Mouse (Mus musculus) heart, embryonic 16.5 days (tissue): ENCODE results near the gene Agmo. TPM values are rescaled to one million over a fixed set of nuclear protein-coding genes. Genes with fewer than 3 reads are reported as not detected.

Experiments
- ATAC-seq: fragments of 200-750 bp; cut with Nextera tagmentation; replicated peaks from 2 replicates; pipeline ENCODE4 v1.8.0; 2017; ENCODE audit warnings: moderate number of reproducible peaks; ENCODE audit not compliant: insufficient read depth, low FRiP score; ENCODE audit errors: extremely low read depth
- H3K27ac ChIP-seq: fragments of 300-500 bp; sonication (generic); 2 replicates; pipeline ENCODE4 v1.5.1; 2014; ENCODE audit warnings: mild to moderate bottlenecking, low read length, control low read depth, moderate library complexity
- H3K27me3 ChIP-seq: fragments of 300-500 bp; sonication (generic); 2 replicates; pipeline ENCODE4 v1.6.1; 2014; ENCODE audit warnings: low read length, mixed read lengths; ENCODE audit not compliant: control insufficient read depth, insufficient read depth
- H3K36me3 ChIP-seq: fragments of 300-500 bp; sonication (generic); 2 replicates; pipeline ENCODE4 v1.6.1; 2014; ENCODE audit not compliant: control insufficient read depth, insufficient read depth
- H3K4me1 ChIP-seq: fragments of 300-500 bp; sonication (generic); 2 replicates; pipeline ENCODE4 v1.6.1; 2014; ENCODE audit warnings: low read length, mixed read lengths; ENCODE audit not compliant: control insufficient read depth, insufficient read depth
- H3K4me2 ChIP-seq: fragments of 300-500 bp; sonication (generic); 2 replicates; pipeline ENCODE4 v1.6.1; 2014; ENCODE audit warnings: low read depth, mild to moderate bottlenecking, control low read depth, low read length
- H3K4me3 ChIP-seq: fragments of 300-500 bp; sonication (generic); 2 replicates; pipeline ENCODE4 v1.5.1; 2014; ENCODE audit warnings: mild to moderate bottlenecking, control low read depth, low read length
- H3K9ac ChIP-seq: fragments of 300-500 bp; sonication (generic); 2 replicates; pipeline ENCODE4 v1.6.1; 2014; ENCODE audit warnings: low read length, control low read depth
- H3K9me3 ChIP-seq: fragments of 300-500 bp; sonication (generic); replicated peaks from 2 replicates; pipeline ENCODE4 v1.6.1; 2016; ENCODE audit warnings: low read length; ENCODE audit not compliant: control insufficient read depth
- WGBS: fragments of 180-500 bp; shearing (Covaris S2); extraction: QIAGEN DNeasy Blood & Tissue Kit; methylation state at CpG from one replicate; pipeline ENCODE4 v1.1.7; 2014; 5-methylcytosine and 5-hydroxymethylcytosine counted together
- polyA plus RNA-seq: library from polyadenylated mRNA; unstranded; fragments of >200 nt; fragmentation: Nextera tagmentation; extraction: Ambion mirVana; gene quantifications from 2 replicates; pipeline ENCODE4 v1.2.1, GENCODE M21; 2015

Gene Agmo
- 0.33 and 0.50 TPM in 2 replicates for polyA plus RNA-seq

- no peaks in the 10 kb centered on the region for H3K4me1 ChIP-seq
- 0 out of 2 replicates have a peak within 1 kb of the TSS, but pooled peaks have one; percentile 10 for H3K4me2 ChIP-seq
- H3K4me3 ChIP-seq = no peak within 1 kb of the TSS
- WGBS = 51% methylated on average over 4 of the region's 4 CpGs
- no peaks in the 10 kb centered on the region for H3K36me3 ChIP-seq
- H3K27me3 ChIP-seq = no peaks in the 10 kb centered on the region
- H3K9ac ChIP-seq = no peak within 1 kb of the TSS
- no peaks in the 10 kb centered on the region for H3K9me3 ChIP-seq
- H3K27ac ChIP-seq = no peak within 1 kb of the TSS
- ATAC-seq = no peak
Measured at GRCm38 (mm10) chr12:37241566-37242021, at the start of gene Agmo. Gene Agmo, plus strand, starts transcription at chr12:37241641.

DNA sequence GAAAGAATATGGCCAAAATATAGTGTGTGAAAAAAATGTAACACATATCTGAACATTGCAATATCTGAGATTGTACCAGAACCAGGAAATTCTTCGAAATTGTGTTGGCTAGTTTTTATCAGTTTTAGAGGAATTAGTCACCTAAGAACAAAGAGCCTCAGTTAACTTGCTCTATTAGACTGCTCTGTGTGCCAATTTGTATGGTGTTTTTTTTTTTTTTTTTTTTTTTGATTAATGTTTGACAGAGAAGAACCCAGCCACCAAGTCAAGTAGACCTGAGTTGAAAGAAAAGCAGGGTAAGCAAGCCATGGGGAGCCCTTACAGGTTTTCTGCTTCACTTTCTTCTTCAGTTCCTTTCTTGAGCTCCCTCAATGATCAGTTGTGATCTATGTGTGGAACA is 10.3 kb upstream of the Agmo start:
- 0 out of 2 replicates have a peak, but pooled peaks cover 2% of the 10 kb centered on the region for H3K4me1 ChIP-seq
- 60% methylated on average over 1 of the region's 1 CpGs for WGBS

GRCm38 (mm10) chr12:37240975-37241565 is 371 bp upstream of the Agmo start:
- Histone ChIP-seq H3K9ac (no peak overlapping the region), H3K9me3 (no peaks in the 10 kb centered on the region)

More for the DNA sequence above, 10.3 kb upstream of the Agmo start:
- Histone ChIP-seq H3K9me3 (no peaks in the 10 kb centered on the region), H3K9ac (no peak overlapping the region), H3K27ac (no peak overlapping the region), H3K27me3 (no peaks in the 10 kb centered on the region), H3K36me3 (no peaks in the 10 kb centered on the region), H3K4me2 (no peak overlapping the region), H3K4me3 (no peak overlapping the region)
- no peak for ATAC-seq

DNA sequence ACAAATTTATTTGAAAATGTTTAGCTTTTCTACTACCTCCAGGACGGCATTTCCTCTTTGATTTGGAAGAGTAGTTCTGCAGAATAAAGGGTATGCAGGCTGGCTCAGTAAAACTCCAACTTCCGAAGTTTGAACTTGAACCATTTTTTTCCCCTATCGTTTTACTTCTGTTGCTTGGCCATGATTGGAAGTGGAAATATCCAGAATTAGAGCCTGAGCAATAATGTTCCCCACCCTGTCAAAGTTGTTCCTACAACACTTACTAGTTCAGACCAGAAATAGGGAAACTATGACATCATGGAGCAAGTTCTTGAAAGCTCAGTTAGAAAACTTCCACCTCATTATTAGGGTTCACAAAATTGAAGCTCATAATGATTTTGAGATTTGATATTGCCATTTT is 1.0 kb downstream of the Agmo start:
- Histone ChIP-seq H3K4me3 (no peak overlapping the region), H3K36me3 (no peaks in the 10 kb centered on the region), H3K9ac (no peak overlapping the region), H3K27ac (no peak overlapping the region), H3K4me2 (no peak overlapping the region), H3K4me1 (no peaks in the 10 kb centered on the region), H3K9me3 (no peaks in the 10 kb centered on the region), H3K27me3 (no peaks in the 10 kb centered on the region)
- no peak for ATAC-seq
- 74% methylated on average over 3 of the region's 3 CpGs for WGBS

More at GRCm38 (mm10) chr12:37240975-37241565, 371 bp upstream of the Agmo start:
- no peak for ATAC-seq
- no peaks in the 10 kb centered on the region for H3K27me3 ChIP-seq
- H3K4me2 ChIP-seq = no peak overlapping the region
- 66% methylated on average over 5 of the region's 5 CpGs for WGBS
- no peak overlapping the region for H3K27ac ChIP-seq
- H3K4me1 ChIP-seq = no peaks in the 10 kb centered on the region
- H3K36me3 ChIP-seq = no peaks in the 10 kb centered on the region
- H3K4me3 ChIP-seq = no peak overlapping the region

DNA sequence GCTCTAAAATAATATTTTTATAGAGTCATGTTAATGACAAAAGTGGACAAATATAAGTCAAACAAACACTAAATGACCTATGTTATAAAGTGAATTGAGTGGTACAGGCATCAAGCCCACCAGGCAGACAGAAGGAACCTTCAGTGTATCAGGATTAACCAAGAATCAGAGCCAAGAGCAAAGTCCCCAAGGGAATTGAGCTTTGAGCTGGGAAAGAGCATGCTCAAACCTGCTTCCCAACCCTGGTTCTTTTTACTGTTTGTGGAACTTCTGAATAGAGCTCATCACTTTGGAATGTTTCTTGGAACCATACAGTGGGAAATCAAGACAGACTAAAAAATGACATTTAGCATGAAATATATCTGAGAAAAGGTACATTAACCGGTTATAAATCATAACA is 3.4 kb downstream of the Agmo start:
- Histone ChIP-seq H3K4me2 (no peak overlapping the region), H3K9ac (no peak overlapping the region), H3K36me3 (no peaks in the 10 kb centered on the region), H3K27me3 (no peaks in the 10 kb centered on the region), H3K4me1 (no peaks in the 10 kb centered on the region), H3K4me3 (no peak overlapping the region), H3K27ac (no peak overlapping the region), H3K9me3 (no peaks in the 10 kb centered on the region)
- 64% methylated on average over 1 of the region's 1 CpGs for WGBS
- ATAC-seq = no peak

- Histone ChIP-seq H3K9me3 (no peaks in the 10 kb centered on the region), H3K4me2 (no peak overlapping the region), H3K9ac (no peak overlapping the region), H3K4me3 (no peak overlapping the region), H3K36me3 (no peaks in the 10 kb centered on the region), H3K27ac (no peak overlapping the region), H3K4me1 (no peaks in the 10 kb centered on the region), H3K27me3 (no peaks in the 10 kb centered on the region)
- 87% methylated on average over 5 of the region's 5 CpGs for WGBS
- no peak for ATAC-seq
Measured at GRCm38 (mm10) chr12:37251688-37252087, 10.2 kb downstream of the Agmo start.

DNA sequence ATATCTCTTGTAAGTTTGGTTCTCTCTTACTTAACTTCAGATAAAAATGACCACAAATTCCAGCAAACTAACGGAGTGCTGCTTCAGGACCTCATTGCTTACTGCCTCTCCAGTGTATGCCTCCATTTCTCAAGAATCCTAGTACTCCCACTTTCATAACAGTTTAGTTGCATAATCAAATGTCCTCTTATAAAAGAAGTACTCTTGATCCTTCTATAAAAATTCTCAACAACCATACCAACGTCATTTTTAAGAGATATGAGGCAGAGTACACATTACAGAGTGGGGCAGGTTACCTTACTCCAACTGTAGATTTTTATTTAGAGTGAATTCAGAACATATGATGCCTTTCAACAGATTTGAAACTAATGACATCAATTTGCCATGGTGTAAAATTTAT is 15.7 kb downstream of the Agmo start:
- no peak overlapping the region for H3K4me3 ChIP-seq
- H3K9me3 ChIP-seq = no peaks in the 10 kb centered on the region
- no peak for ATAC-seq
- no peaks in the 10 kb centered on the region for H3K4me1 ChIP-seq
- H3K27ac ChIP-seq = no peak overlapping the region
- no peak overlapping the region for H3K4me2 ChIP-seq
- 54% methylated on average over 2 of the region's 2 CpGs for WGBS
- H3K27me3 ChIP-seq = no peaks in the 10 kb centered on the region
- no peak overlapping the region for H3K9ac ChIP-seq
- no peaks in the 10 kb centered on the region for H3K36me3 ChIP-seq

DNA sequence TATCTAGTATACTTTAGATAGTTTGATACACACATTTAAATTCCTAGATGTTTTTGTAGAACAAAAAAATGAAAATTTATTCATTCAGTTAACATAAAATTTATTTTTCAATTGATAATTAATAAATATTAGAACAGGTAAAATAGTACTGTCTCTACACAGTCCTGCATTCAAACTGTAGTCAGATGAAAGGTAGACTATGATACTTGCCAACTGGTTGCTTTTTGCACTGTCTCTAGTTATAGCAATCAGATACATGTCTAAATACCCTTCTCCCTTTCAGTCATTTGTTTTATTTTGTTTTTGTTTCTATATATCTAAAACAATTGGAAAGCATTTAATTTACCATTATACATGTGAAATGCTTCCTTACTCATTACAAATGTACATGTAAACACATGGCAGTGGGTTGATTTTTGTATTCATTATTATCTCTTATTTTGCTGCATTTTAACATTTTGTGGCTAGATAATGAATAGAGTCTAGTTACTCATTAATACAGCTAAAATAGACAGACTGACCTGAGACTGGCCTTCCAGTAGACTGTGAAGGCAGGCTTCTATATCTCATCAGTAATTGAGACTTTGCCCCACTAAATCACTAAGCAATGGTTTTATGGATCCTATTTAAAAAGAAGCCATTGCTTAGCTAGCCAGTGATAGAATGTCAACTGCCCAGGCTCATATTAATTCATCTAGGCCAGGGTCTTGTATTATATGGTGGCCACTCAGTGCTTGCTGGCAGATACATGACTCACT is 18.5 kb downstream of the Agmo start:
- Histone ChIP-seq H3K4me2 (no peak overlapping the region), H3K27me3 (no peaks in the 10 kb centered on the region), H3K36me3 (no peaks in the 10 kb centered on the region), H3K4me3 (no peak overlapping the region), H3K27ac (no peak overlapping the region), H3K4me1 (no peaks in the 10 kb centered on the region), H3K9me3 (no peaks in the 10 kb centered on the region), H3K9ac (no peak overlapping the region)
- ATAC-seq = no peak

DNA sequence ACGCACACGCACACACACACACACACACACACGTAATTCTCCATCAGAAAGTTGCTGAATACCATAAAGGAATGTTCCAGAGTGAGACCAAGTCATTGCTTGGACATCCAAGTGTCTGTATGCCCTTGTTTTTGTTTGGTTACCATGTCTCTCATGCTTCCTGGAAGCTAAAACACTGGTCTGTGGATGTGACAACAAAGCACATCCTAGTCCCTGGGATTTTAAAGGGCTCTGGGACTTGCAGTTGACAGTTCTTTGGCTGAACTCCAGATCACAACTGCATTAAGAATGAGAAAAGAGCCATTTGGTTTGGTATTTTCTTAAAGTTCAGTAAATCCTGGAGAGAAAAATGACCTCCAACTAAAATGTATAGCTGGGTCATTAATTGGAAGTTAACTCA is 22.2 kb downstream of the Agmo start:
- Histone ChIP-seq H3K4me3 (no peak overlapping the region), H3K4me2 (no peak overlapping the region), H3K27me3 (no peaks in the 10 kb centered on the region), H3K36me3 (no peaks in the 10 kb centered on the region), H3K27ac (no peak overlapping the region), H3K9ac (no peak overlapping the region), H3K9me3 (no peaks in the 10 kb centered on the region), H3K4me1 (no peaks in the 10 kb centered on the region)
- 69% methylated on average over 3 of the region's 3 CpGs for WGBS
- no peak for ATAC-seq
